Mouse (Mus musculus): ENCODE measurements around the gene Os9.

DNA sequence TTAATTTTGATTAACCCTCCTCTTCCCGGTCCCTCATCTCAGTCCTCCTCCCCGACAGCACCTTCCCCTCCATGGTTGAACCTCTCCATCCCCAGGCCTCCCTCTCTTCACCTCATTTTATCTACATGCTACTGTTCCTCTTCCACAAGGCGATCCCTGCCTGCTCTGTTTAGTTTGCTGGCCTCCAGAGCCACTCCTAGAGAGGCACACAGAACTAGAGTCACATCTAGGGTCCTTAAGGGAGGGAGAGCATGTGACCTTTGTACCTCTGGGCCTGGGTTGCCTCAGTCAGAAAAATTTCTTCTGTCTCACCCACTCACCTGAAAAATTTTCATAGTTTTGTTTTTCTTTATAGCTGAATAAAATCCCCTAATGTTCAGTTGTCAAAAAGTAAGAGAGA, 17.0 kb upstream of the Os9 start:
- TF ChIP-seq CTCF (conservative IDR thresholded peaks at IDR 0.05; ENCODE audit: low read length), result no peak
- no peak for TF ChIP-seq POU5F1 (IDR thresholded peaks at IDR 0.05; ENCODE audit: borderline replicate concordance, low read length)
